10 mouse cellular contexts compared by ENCODE assay signal in the genomic region with DNA sequence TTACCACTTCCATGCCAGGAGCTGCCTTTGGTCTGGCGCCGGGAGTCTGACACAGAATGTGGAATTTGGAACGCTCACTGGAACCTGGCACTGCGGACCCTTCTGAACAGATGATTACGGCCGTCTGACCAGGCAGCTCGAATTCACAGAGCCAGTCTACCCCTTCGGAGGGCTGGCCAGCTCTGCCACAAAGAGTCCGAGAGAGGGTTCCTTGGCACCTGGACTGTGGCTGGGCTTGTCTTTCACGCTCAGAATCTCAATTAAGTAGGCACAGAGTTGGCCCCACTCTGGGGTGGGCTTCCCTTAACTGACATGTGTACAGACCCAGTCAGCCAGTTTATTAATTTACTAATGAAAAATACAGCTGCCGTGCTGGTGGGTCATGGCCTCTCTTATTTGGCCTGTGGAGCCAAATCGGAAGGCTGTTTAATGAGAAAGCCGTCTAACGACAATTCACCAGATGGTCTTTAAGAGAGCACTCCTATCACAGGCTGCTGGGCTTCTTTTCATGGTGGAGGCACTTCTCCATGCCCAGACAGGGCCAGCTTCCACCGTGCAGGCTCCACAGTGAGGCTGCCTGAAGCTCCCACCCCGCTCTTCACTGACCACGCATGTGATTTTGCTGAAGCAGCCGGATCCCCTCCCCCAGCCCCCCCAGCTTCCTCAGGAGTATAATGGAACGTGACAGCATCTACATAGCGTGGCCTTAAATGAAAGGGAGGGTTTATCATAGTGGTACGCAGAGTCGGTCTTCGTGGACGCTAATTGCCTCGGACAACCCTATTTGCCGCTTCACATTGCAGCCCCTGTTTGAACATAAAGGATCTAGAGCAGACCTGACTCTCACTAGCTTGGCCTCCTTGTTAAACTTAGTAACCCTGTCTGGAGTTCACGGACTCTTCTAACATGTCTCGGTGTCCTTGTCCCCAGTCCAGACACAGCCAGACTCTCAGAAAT. TPM values are rescaled to one million over a fixed set of nuclear protein-coding genes. Genes with fewer than 3 reads are reported as not detected.
DNase-seq lines count a peak whose midpoint lies in the region; ATAC-seq and TF ChIP-seq lines count a peak whose summit lies in the region.
"Had no signal": no experiment of that assay in that cellular context is flagged by ENCODE, and none has a peak within 500 bp of the region (broad histone marks: within the 10 kb centered on the region; RNA-seq: fewer than 3 reads in every experiment).

TSS of gene Atp6v1e2 (minus strand) at position 58 of the 957 bp plus-strand sequence.

- no peaks in the 10 kb centered on the region for H3K36me3 ChIP-seq in neural tube, embryonic 15.5 days
- no peaks in the 10 kb centered on the region for H3K36me3 ChIP-seq in liver, embryonic 11.5 days (ENCODE audit: control insufficient read depth, insufficient read depth, low read length)

- TF ChIP-seq CTCF in cerebellum, adult 2 months (IDR thresholded peaks at IDR 0.05; ENCODE audit: borderline replicate concordance, insufficient read depth, low read depth, low read length): no peak

- H3K9ac ChIP-seq in neural tube, embryonic 15.5 days (replicated peaks): no peak within 1 kb of the TSS
- no peak within 1 kb of the TSS for H3K9ac ChIP-seq in liver, embryonic 11.5 days (ENCODE audit: low read depth, low read length)

- no peak within 1 kb of the TSS for H3K4me3 ChIP-seq in cerebellum, adult 2 months (replicated peaks; ENCODE audit: insufficient read depth, low read depth, low read length)
- no peak within 1 kb of the TSS for H3K4me3 ChIP-seq in neural tube, embryonic 15.5 days (replicated peaks)
- no peak within 1 kb of the TSS for H3K4me3 ChIP-seq in liver, embryonic 11.5 days (ENCODE audit: low read depth, low read length)

- H3K4me1 ChIP-seq in cerebellum, adult 2 months (ENCODE audit: control insufficient read depth, insufficient read depth, low read length): no peaks in the 10 kb centered on the region
- H3K4me1 ChIP-seq in neural tube, embryonic 15.5 days: no peaks in the 10 kb centered on the region
- H3K4me1 ChIP-seq in liver, embryonic 11.5 days (replicated peaks; ENCODE audit: control insufficient read depth, insufficient read depth, low read length): no peaks in the 10 kb centered on the region

- ATAC-seq in cerebellum, adult (ENCODE audit: insufficient number of reproducible peaks, low FRiP score, low TSS enrichment): no peak
- peak; percentile 75 for ATAC-seq in neural tube, embryonic 15.5 days (ENCODE audit: low FRiP score)
- no peak for ATAC-seq in liver, embryonic 11.5 days (replicated peaks; ENCODE audit: low FRiP score)
- ATAC-seq: Patski had no signal

- no peak for TF ChIP-seq POLR2A in cerebellum, adult 2 months (IDR thresholded peaks at IDR 0.05; ENCODE audit: borderline replicate concordance, insufficient read depth, low read length)

- no peak within 1 kb of the TSS for H3K4me2 ChIP-seq in neural tube, embryonic 15.5 days
- no peak within 1 kb of the TSS for H3K4me2 ChIP-seq in liver, embryonic 11.5 days

- DNase-seq in cerebellum, adult 2 months: peak; percentile 27 to 40
- peak; percentile 80 to 83 for DNase-seq in right cerebral cortex, postnatal 10 days (ENCODE audit: low spot score in 2 of 2)
- no peak for DNase-seq in right cerebral cortex, postnatal 36 days (ENCODE audit: low spot score in 2 of 2)
- peak; percentile 64 for DNase-seq in kidney, adult 9 months
- DNase-seq in spleen, postnatal 10 days (ENCODE audit: low spot score in 2 of 2): no peak
- no peak for DNase-seq in liver, embryonic 11.5 days (ENCODE audit: low spot score)

- H3K27me3 ChIP-seq in cerebellum, adult 2 months (ENCODE audit: control insufficient read depth, insufficient read depth, low read length): no peaks in the 10 kb centered on the region
- no peaks in the 10 kb centered on the region for H3K27me3 ChIP-seq in neural tube, embryonic 15.5 days (replicated peaks)
- no peaks in the 10 kb centered on the region; the same call in 1 of the 2 replicates for H3K27me3 ChIP-seq in liver, embryonic 11.5 days (replicated peaks; ENCODE audit: control insufficient read depth, insufficient read depth, low read length)
- H3K27me3 ChIP-seq: Patski had no signal

- H3K9me3 ChIP-seq in neural tube, embryonic 15.5 days (replicated peaks): no peaks in the 10 kb centered on the region
- no peaks in the 10 kb centered on the region for H3K9me3 ChIP-seq in liver, embryonic 11.5 days (ENCODE audit: control insufficient read depth, low read length)

- 19% methylated on average over 28 of the region's 28 CpGs for WGBS in cerebellum, adult 2 months
- 67% methylated on average over 28 of the region's 28 CpGs for WGBS in neural tube, embryonic 15.5 days
- WGBS in liver, embryonic 11.5 days: 83% methylated on average over 28 of the region's 28 CpGs

- H3K27ac ChIP-seq in cerebellum, adult 2 months (ENCODE audit: insufficient read depth, low read length): no peak within 1 kb of the TSS
- peak within 1 kb of the TSS; percentile 45 for H3K27ac ChIP-seq in neural tube, embryonic 15.5 days (replicated peaks)
- no peak within 1 kb of the TSS for H3K27ac ChIP-seq in liver, embryonic 11.5 days (ENCODE audit: low read depth, low read length)
- H3K27ac ChIP-seq: macrophage had no signal

RNA-seq across cellular contexts. Expression of gene Atp6v1e2, which starts in this region (rescaled TPM):
- polyA plus RNA-seq in cerebellum, adult 2 months (2012; rRNA removed): 0.22 TPM in 1 of 2 replicates, not detected in the other
- polyA plus RNA-seq in neural tube, embryonic 15.5 days (2015; fragmentation: Nextera tagmentation; extraction: Ambion mirVana): not detected in 2 replicates
- polyA plus RNA-seq in liver, embryonic 11.5 days (2014; fragmentation: Nextera tagmentation; extraction: Ambion mirVana): not detected in 2 replicates
- polyA plus RNA-seq: macrophage, Patski had no signal

Comparison
In these comparisons a context has a peak if more than half of its experiments do, and no peak if none do; other contexts are left out.
1. DNase-seq: peak in right cerebral cortex, postnatal 10 days (2 of 2) and kidney, adult 9 months (single experiment); none in right cerebral cortex, postnatal 36 days (0 of 2), spleen, postnatal 10 days (0 of 2) and liver, embryonic 11.5 days (single experiment).
2. Peak in DNase-seq in cerebellum, adult 2 months; RNA of the gene not detected or under 1 TPM.
3. Peak in ATAC-seq and H3K27ac ChIP-seq in neural tube, embryonic 15.5 days; RNA of the gene not detected or under 1 TPM.